Comparison of ENCODE assay signal across 22 mouse cellular contexts in genomic region chr6:56130493-56131159, GRCm38 (mm10).
DNase-seq lines count a peak whose midpoint lies in the region; ATAC-seq lines count a peak whose summit lies in the region.
"Had no signal": no experiment of that assay in that cellular context is flagged by ENCODE, and none has a peak within 500 bp of the region (broad histone marks: within the 10 kb centered on the region; RNA-seq: fewer than 3 reads in every experiment).

No protein-coding gene starts in this region.

- no peak for ATAC-seq in embryonic facial prominence, embryonic 14.5 days (ENCODE audit: low read depth)
- ATAC-seq: forebrain, embryonic 16.5 days; midbrain, embryonic 16.5 days had no signal

- no peak overlapping the region for H3K27ac ChIP-seq in embryonic facial prominence, embryonic 14.5 days (replicated peaks; ENCODE audit: low read depth, low read length)
- H3K27ac ChIP-seq in embryonic facial prominence, embryonic 10.5 days (replicated peaks), result no peak overlapping the region
- H3K27ac ChIP-seq: embryonic facial prominence, embryonic 12.5 days; heart, embryonic 15.5 days; hindbrain, embryonic 12.5 days; limb, embryonic 13.5 days; liver, embryonic 14.5 days; lung, embryonic 15.5 days had no signal

- no peaks in the 10 kb centered on the region for H3K9me3 ChIP-seq in embryonic facial prominence, embryonic 14.5 days (ENCODE audit: control insufficient read depth, low read length)
- H3K9me3 ChIP-seq in embryonic facial prominence, embryonic 10.5 days, result no peaks in the 10 kb centered on the region
- H3K9me3 ChIP-seq: embryonic facial prominence, embryonic 12.5 days; G1E; heart, embryonic 15.5 days; hindbrain, embryonic 12.5 days; limb, embryonic 13.5 days; lung, embryonic 15.5 days had no signal

- H3K36me3 ChIP-seq in embryonic facial prominence, embryonic 14.5 days (ENCODE audit: control insufficient read depth, insufficient read depth, low read length), result no peaks in the 10 kb centered on the region
- H3K36me3 ChIP-seq in embryonic facial prominence, embryonic 10.5 days (replicated peaks), result no peaks in the 10 kb centered on the region
- H3K36me3 ChIP-seq: embryonic facial prominence, embryonic 12.5 days; G1E; heart, embryonic 15.5 days; hindbrain, embryonic 12.5 days; limb, embryonic 13.5 days; lung, embryonic 15.5 days had no signal

- no peaks in the 10 kb centered on the region for H3K27me3 ChIP-seq in embryonic facial prominence, embryonic 14.5 days (replicated peaks; ENCODE audit: control insufficient read depth, insufficient read depth, low read length)
- H3K27me3 ChIP-seq in embryonic facial prominence, embryonic 10.5 days (replicated peaks; ENCODE audit: low read depth, poor library complexity, severe bottlenecking), result no peaks in the 10 kb centered on the region
- H3K27me3 ChIP-seq: embryonic facial prominence, embryonic 12.5 days; heart, embryonic 15.5 days; hindbrain, embryonic 12.5 days; limb, embryonic 13.5 days; lung, embryonic 15.5 days had no signal

- no peak overlapping the region for H3K4me2 ChIP-seq in embryonic facial prominence, embryonic 14.5 days (ENCODE audit: low read depth, low read length)
- H3K4me2 ChIP-seq: embryonic facial prominence, embryonic 12.5 days; heart, embryonic 15.5 days; hindbrain, embryonic 12.5 days; limb, embryonic 13.5 days; lung, embryonic 15.5 days had no signal

- WGBS in embryonic facial prominence, embryonic 14.5 days, result 50% methylated on average over 3 of the region's 3 CpGs
- WGBS in embryonic facial prominence, embryonic 10.5 days, result 83% methylated on average over 3 of the region's 3 CpGs

- DNase-seq in embryonic facial prominence, embryonic 14.5 days (ENCODE audit: low spot score), result peak; percentile 56
- no peak for DNase-seq in embryonic facial prominence, embryonic 10.5 days (ENCODE audit: low spot score)
- peak; percentile 4 for DNase-seq in layer of hippocampus, adult 11-12 months (ENCODE audit: low spot score)
- DNase-seq in layer of hippocampus, postnatal 10 days (ENCODE audit: low spot score in 2 of 2), result no peak
- peak; percentile 79 for DNase-seq in cerebellum, adult 9-10 months
- no peak for DNase-seq in adrenal gland, adult 18-20 months (ENCODE audit: low spot score in 2 of 2)
- DNase-seq in adrenal gland, postnatal 25 days, result no peak
- no peak for DNase-seq in frontal cortex, postnatal 14 days (ENCODE audit: low spot score in 2 of 2)
- DNase-seq: kidney, adult 18-20 months; kidney, postnatal 25 days; lung, postnatal 4 days; right cerebral cortex, adult 18-20 months; thymus, postnatal 14 days had no signal

- no peaks in the 10 kb centered on the region for H3K4me1 ChIP-seq in embryonic facial prominence, embryonic 14.5 days (ENCODE audit: control insufficient read depth, insufficient read depth, low read length)
- H3K4me1 ChIP-seq in embryonic facial prominence, embryonic 10.5 days, result no peaks in the 10 kb centered on the region
- H3K4me1 ChIP-seq: embryonic facial prominence, embryonic 12.5 days; hindbrain, embryonic 12.5 days; limb, embryonic 13.5 days; lung, embryonic 15.5 days had no signal

- no peak overlapping the region for H3K9ac ChIP-seq in embryonic facial prominence, embryonic 14.5 days (ENCODE audit: low read depth, low read length)
- H3K9ac ChIP-seq: embryonic facial prominence, embryonic 12.5 days; heart, embryonic 15.5 days; hindbrain, embryonic 12.5 days; limb, embryonic 13.5 days; liver, embryonic 14.5 days; lung, embryonic 15.5 days had no signal

- no peak overlapping the region for H3K4me3 ChIP-seq in embryonic facial prominence, embryonic 14.5 days (ENCODE audit: low read depth, low read length)
- no peak overlapping the region for H3K4me3 ChIP-seq in embryonic facial prominence, embryonic 10.5 days
- H3K4me3 ChIP-seq: embryonic facial prominence, embryonic 12.5 days; heart, embryonic 15.5 days; hindbrain, embryonic 12.5 days; limb, embryonic 13.5 days; lung, embryonic 15.5 days had no signal

Comparison
In these comparisons a context has a peak if more than half of its experiments do, and no peak if none do; other contexts are left out.
1. DNase-seq: peak in embryonic facial prominence, embryonic 14.5 days (single experiment), layer of hippocampus, adult 11-12 months (single experiment) and cerebellum, adult 9-10 months (single experiment); none in embryonic facial prominence, embryonic 10.5 days (single experiment), layer of hippocampus, postnatal 10 days (0 of 2), adrenal gland, adult 18-20 months (0 of 2), adrenal gland, postnatal 25 days (single experiment) and frontal cortex, postnatal 14 days (0 of 2).